Mouse (Mus musculus) gastrocnemius, postnatal 25 days (tissue): ENCODE data around the gene Igfbp1. TPM values are rescaled to one million over a fixed set of nuclear protein-coding genes. Genes with fewer than 3 reads are reported as not detected.

Source experiments
- DNase-seq: peaks from one replicate; pipeline ENCODE4 v3.0.0; 2022
- long read RNA-seq, 2 experiments: library from polyadenylated mRNA; stranded (forward); transcript quantifications; one replicate each; pipeline ENCODE4 v2.0.0; 2021
- total RNA-seq, 2 experiments: library from RNA; stranded (reverse); gene quantifications; 1 replicate in 1 of 2; 2 replicates in 1 of 2; pipeline ENCODE4 v1.2.3; 2021

Gene Igfbp1
- not detected for total RNA-seq
- long read RNA-seq, experiment 1, result 0 reads
- long read RNA-seq, experiment 2, result 0 reads

DNA sequence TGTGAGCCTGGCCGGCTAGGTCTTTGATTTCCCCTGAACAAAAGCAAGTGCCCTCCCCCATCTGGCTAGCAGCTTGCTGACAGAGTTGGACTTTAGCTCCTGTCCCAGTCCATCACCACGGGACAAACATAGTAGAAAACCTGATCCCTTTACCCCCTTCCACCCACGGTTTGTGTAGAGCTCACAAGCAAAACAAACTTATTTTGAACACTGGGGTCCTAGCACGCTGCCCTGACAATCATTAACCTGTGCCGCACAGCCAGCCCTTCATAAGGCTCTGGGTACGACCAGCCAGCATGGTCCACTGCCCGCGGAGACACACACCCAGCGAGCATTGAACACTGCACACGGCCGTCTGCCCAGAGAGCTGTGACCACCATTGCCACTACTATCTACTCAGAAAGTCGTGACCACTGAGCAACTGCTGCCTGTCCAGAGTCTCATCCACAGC is at the start of gene Igfbp1:
Gene Igfbp1, plus strand, starts transcription at position 292 of the 451 bp plus-strand sequence.
- DNase-seq, result no peak

- no peak for DNase-seq
These were observed 49.6 kb upstream of the Igfbp1 start for GRCm38 (mm10) chr11:7147945-7148344.

- DNase-seq, result no peak
These were observed 48.1 kb upstream of the Igfbp1 start for GRCm38 (mm10) chr11:7149471-7149870.

DNA sequence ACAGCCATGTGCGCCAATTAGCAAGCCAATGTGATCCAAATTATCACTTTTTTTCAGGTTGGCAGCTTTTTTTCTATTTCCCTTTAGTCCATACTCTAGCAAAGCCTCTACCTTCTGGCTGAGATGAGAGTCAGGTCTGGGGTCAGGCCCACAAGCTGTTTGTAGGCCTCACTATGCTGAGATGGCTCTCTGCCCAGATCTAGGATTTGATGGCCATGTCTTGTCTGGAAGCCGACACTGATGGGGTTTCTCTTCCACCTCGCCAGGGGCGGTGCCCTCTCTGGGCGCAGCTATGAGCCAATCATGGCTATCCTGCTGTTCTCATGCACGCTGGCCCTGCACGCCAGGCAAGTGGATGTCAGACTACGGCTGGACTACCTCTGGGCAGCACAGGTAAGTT is 47.1 kb upstream of the Igfbp1 start:
- DNase-seq, result no peak

DNA sequence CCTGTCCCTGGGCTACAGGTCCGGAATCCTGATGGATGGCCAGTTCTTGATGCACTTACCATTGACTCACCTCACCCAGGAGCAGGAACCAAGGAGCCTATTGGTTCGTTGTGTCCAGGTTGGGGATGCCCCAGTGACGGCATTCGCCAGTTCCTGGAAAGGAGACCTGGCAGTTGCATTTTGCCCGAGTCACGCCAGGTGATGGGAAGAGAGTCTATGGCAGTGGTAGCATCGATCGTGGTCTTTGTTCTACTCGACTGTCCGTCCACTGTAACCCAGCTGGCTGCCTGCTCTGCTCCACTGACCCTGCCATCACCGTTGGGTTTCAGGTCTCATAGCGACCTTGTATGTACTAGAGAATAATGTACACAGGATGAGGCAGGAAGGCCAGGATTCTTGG is 45.2 kb upstream of the Igfbp1 start:
- DNase-seq, result no peak

DNA sequence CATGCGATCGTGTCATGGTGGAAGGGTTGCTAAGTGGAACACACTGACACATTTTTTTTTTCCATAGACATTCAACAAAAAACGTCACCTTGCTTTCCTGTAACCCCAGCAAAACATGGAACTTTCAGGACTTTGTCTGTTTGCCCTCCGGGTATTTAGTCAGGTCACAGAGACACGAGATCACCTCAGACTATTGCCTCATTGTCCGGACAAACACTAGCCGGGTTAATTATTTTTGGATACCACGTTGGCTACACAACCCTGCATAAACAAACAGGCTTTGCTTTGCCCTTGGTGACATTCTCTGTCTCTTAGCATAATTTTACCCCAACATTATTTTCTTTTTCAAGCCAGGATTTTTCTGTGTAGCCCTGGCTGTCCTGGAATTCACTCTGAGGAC is 44.5 kb upstream of the Igfbp1 start:
- DNase-seq, result no peak

GRCm38 (mm10) chr11:7156427-7156826 is 41.2 kb upstream of the Igfbp1 start:
- no peak for DNase-seq

- no peak for DNase-seq
These were observed 39.4 kb upstream of the Igfbp1 start for GRCm38 (mm10) chr11:7158196-7158595.

GRCm38 (mm10) chr11:7160146-7160545 is 37.4 kb upstream of the Igfbp1 start:
- DNase-seq, result no peak

DNA sequence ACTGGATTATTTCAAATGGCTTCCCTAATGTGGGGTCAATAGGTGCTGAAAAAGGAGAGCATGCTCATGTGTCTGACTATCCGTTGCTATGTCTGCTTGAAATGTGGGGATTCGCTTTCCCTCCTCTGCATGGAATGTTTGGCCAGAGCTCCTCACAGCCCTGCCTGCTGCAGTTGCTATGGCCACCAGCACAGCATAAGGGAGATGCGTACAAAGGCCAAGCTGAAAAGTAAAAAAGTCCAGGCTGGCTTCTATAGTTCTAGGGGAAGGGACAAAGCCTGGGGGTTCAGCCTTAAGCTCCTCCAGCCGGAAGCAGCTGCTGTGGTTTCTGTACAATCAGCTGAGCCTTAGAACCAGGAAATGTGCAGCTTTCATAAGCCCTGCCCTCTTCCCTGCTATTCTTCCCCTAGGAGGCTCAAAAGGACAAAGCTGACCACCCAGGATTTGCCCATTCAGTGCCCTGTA is 36.9 kb upstream of the Igfbp1 start:
- no peak for DNase-seq

DNA sequence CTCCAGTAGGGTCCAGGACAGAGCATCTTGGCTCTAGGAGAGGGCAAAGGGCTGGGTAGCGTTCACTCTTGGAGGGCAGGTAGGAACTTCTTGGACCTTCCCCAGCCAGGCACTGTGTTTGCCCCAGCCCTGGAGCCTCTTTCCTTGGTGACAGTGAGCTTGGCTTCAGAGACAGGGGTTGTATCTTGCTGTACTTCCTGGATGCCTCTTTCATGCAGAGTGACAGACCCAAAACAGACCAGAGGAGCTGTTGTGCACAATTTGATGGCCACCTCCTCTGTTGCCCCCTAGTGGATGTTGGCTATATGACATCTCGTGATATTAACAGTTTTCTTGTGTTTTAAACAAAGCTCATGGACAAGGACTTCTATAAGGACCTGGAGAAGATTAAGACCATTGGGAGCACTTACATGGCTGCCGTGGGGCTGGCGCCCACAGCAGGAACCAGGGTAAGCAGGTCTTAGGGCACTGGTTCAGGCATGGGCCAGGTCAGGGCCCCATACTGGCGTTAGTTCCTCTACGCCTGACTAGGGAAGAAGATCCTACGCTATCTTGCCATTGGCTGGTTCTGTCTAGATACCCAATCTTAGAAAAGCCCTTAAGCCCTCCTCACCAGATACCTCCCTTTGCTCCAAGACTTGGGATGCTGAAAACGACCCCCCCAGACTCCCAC is 35.9 kb upstream of the Igfbp1 start:
- DNase-seq, result no peak

GRCm38 (mm10) chr11:7164416-7164815 is 33.2 kb upstream of the Igfbp1 start:
- no peak for DNase-seq

DNA sequence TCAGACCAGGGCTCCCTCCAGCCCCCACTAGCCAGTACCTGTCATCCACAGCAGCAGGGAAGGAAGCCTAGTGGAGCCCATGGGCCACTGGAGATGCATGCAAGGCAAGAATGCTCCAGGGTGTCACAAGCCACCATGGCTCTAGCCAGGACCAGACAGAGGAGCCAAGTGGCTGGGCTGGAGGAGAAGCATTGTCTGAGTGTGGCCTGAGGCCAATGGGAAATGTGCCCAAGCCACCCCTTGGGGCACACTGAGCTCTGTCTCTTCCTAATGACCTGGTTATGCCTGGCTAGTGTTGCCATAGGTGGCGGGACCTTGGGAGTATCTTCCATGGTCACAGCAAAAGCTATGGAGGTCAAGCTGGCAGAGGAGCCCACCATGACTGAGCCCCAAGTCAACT is 27.9 kb upstream of the Igfbp1 start:
- no peak for DNase-seq

GRCm38 (mm10) chr11:7173664-7174063 is 23.9 kb upstream of the Igfbp1 start:
- DNase-seq, result no peak

DNA sequence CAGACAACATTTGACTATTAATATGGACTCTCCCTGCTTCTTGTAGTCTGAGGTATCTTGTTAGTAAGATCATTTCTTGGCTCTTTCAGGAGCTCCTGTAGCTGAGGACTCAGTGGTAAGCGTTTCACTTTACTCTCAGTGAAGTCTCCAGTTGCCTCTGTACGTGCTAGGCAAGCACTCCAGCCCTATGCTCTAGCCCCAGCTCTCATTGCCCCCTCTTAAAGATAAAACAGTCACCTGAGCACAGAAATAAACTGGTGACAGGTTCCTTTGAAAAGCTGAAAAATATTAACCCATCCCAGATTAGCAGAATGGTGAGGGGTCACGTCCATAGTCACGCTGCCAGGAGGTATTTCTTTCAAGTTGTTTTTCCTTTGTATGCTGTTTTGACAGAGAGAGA is 18.9 kb upstream of the Igfbp1 start:
- no peak for DNase-seq

GRCm38 (mm10) chr11:7179276-7179675 is 18.3 kb upstream of the Igfbp1 start:
- no peak for DNase-seq

DNA sequence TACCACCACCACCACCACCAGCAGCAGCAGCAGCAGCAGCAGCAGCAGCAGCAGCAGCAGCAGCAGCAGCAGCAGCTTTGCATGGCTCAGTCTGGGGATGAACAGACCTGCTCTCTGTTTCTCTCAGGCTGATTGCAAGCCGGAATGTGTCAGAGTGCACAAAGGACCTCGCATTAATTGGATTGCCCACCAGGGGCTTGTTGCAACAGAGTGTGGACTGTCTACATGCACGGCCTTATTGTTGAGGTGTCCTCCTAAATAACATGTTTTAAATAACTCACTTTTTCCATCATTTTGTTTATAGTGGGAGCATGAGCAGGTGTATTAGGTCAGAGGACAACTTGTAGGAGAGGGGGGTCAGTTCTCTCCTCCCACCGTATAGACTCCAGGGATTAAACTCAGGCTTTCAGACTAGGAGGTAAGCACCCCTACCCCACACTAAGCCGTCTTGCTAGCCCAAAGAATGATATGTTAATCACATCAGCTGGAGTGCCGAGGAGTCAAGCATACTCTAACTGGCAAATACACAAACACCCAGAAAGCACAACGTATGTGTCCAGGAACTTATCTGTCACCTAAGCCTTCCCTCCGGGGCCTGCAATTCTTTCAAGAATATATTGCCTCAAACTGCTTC is 15.1 kb upstream of the Igfbp1 start:
- DNase-seq, result no peak

DNA sequence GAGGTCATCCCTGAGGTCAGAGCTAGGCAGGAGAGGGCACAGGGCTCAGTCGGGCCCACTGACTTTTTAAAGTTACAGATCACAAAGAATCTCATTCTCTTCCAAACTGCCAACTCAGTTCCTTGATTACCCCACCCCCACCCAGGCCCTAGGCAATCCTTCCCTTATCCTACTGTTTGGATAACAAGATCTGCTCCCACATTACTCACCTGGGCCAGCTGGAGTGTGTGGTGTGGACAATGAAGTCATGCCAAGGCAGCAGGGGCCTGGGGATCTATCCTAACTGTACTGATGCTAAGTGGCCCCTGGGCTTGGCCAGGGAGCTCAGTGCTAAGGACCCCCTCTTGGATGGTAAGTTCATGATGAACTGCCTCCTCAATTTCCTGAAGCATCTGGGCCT is 13.2 kb upstream of the Igfbp1 start:
- no peak for DNase-seq

DNA sequence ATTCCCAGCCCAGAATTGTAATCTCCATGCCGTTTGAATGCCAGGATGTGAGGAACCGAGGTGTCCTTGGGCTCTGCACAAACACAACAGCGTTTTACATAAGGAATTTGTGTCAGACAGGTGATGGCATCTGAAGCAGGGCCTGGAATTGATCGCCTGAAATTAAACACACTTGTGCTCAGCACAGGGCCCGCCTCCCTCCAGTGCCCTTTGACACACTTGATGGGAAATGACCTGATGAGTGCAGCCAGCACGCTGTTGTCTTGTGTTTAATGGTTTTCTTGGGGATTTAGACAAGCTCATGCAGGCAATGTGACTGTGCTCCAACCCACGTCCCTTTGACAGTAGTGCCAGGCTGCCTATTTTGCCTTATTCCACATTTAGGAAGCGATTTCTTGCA is 10.1 kb upstream of the Igfbp1 start:
- DNase-seq, result no peak

GRCm38 (mm10) chr11:7188469-7188868 is 9.1 kb upstream of the Igfbp1 start, which contains the start of gene Gm11985:
Gene Gm11985, minus strand, starts transcription at chr11:7188569.
- DNase-seq, result no peak

GRCm38 (mm10) chr11:7192710-7193109 is 4.9 kb upstream of the Igfbp1 start:
- DNase-seq, result no peak

GRCm38 (mm10) chr11:7193134-7193533 is 4.4 kb upstream of the Igfbp1 start:
- no peak for DNase-seq

GRCm38 (mm10) chr11:7194432-7195311 is 2.9 kb upstream of the Igfbp1 start:
- no peak for DNase-seq
